Mouse (Mus musculus) liver, embryonic 11.5 days (tissue): Measurements from ENCODE around the gene Lmtk2. TPM values are rescaled to one million over a fixed set of nuclear protein-coding genes. Genes with fewer than 3 reads are reported as not detected.

Source experiments
- ATAC-seq: fragments of 200-750 bp; cut with Nextera tagmentation; replicated peaks from 2 replicates; pipeline ENCODE4 v1.8.0; 2017; ENCODE audit warnings: moderate number of reproducible peaks, mild to moderate bottlenecking, moderate TSS enrichment, moderate library complexity; ENCODE audit not compliant: low FRiP score
- DNase-seq: peaks from one replicate; pipeline ENCODE4 v3.0.0-alpha.2; 2017; ENCODE audit warnings: low spot score
- H3K27ac ChIP-seq: fragments of 300-500 bp; sonication (generic); 2 replicates; pipeline ENCODE4 v1.5.1; 2014; ENCODE audit warnings: mild to moderate bottlenecking, low read depth, low read length, control low read depth
- H3K27me3 ChIP-seq: fragments of 300-500 bp; sonication (generic); replicated peaks from 2 replicates; pipeline ENCODE4 v1.6.1; 2014; ENCODE audit warnings: low read length, mixed read lengths; ENCODE audit not compliant: control insufficient read depth, insufficient read depth
- H3K36me3 ChIP-seq: fragments of 300-500 bp; sonication (generic); 2 replicates; pipeline ENCODE4 v1.6.1; 2014; ENCODE audit warnings: mild to moderate bottlenecking, low read length, moderate library complexity, mixed read lengths; ENCODE audit not compliant: control insufficient read depth, insufficient read depth
- H3K4me1 ChIP-seq: fragments of 300-500 bp; sonication (generic); replicated peaks from 2 replicates; pipeline ENCODE4 v1.6.1; 2014; ENCODE audit warnings: low read length, mixed read lengths; ENCODE audit not compliant: control insufficient read depth, insufficient read depth
- H3K4me2 ChIP-seq: fragments of 300-500 bp; sonication (generic); 2 replicates; pipeline ENCODE4 v1.6.1; 2014; ENCODE audit warnings: mild to moderate bottlenecking, control low read depth, moderate library complexity
- H3K4me3 ChIP-seq: fragments of 300-500 bp; sonication (generic); 2 replicates; pipeline ENCODE4 v1.5.1; 2014; ENCODE audit warnings: low read depth, low read length, control low read depth
- H3K9ac ChIP-seq: fragments of 300-500 bp; sonication (generic); 2 replicates; pipeline ENCODE4 v1.6.1; 2014; ENCODE audit warnings: low read depth, low read length, control low read depth
- H3K9me3 ChIP-seq: fragments of 300-500 bp; sonication (generic); 2 replicates; pipeline ENCODE4 v1.6.1; 2016; ENCODE audit warnings: low read length, inconsistent platforms, mixed read lengths; ENCODE audit not compliant: control insufficient read depth
- WGBS: fragments of 180-500 bp; shearing (Covaris S2); extraction: QIAGEN DNeasy Blood & Tissue Kit; methylation state at CpG from one replicate; pipeline ENCODE4 v1.1.7; 2014; 5-methylcytosine and 5-hydroxymethylcytosine counted together
- polyA plus RNA-seq: library from polyadenylated mRNA; unstranded; fragments of >200 nt; fragmentation: Nextera tagmentation; extraction: Ambion mirVana; gene quantifications from 2 replicates; pipeline ENCODE4 v1.2.1, GENCODE M21; 2014

The Lmtk2 gene
- polyA plus RNA-seq, 1 experiment from 2014 or later: 4.9 TPM

DNA sequence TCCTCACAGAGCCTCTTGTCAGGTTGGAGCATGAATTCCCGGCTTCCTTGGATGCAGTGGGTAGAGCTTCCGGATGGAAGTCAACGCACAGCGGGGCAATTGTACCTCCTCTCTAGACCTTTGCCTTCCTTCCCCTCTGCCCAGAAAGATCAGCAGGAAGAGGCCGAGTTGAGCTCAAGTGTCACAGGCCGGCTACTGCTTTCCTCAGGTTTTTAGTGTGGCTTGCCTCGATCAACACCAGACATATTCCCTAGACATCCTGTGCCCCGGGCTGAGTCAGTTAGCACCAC, 1.7 kb upstream of the Lmtk2 start:
- Histone ChIP-seq H3K36me3 (no peaks in the 10 kb centered on the region), H3K4me2 (no peak overlapping the region), H3K9ac (no peak overlapping the region), H3K27me3 (peaks cover 22% of the 10 kb centered on the region), H3K4me3 (no peak overlapping the region), H3K4me1 (peaks cover 3% of the 10 kb centered on the region; the same call in 1 of the 2 replicates), H3K9me3 (no peaks in the 10 kb centered on the region), H3K27ac (no peak overlapping the region)
- DNase-seq: no peak
- WGBS: 21% methylated on average over 8 of the region's 8 CpGs
- no peak for ATAC-seq

DNA sequence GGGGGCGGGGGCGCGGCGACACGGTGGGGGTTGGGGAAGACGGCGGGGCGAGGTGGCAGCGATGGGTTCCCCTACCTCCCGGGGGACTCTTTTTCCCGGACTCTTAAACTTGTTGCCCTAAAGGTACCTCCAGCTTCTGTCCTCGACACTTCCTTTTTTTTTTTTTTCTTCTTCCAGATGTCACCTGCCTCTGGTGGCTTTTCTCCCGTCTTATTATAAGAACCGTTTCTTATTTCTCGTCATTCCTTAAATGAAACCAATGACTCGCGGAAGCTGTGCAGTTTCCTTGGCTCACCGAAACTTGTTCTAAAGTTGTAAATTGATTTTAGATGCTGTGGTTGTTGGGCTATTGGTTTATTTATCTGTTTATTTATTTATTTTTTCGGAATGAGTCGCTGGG, 712 bp downstream of the Lmtk2 start:
- Histone ChIP-seq H3K4me1 (peaks cover 18% of the 10 kb centered on the region), H3K4me2 (peak overlapping the region; percentile 79), H3K4me3 (peak overlapping the region; percentile 98), H3K9ac (peak overlapping the region; percentile 82), H3K36me3 (no peaks in the 10 kb centered on the region), H3K27ac (no peak overlapping the region), H3K9me3 (no peaks in the 10 kb centered on the region), H3K27me3 (peaks cover 17% of the 10 kb centered on the region)
- WGBS: 4% methylated on average over 19 of the region's 20 CpGs
- ATAC-seq: no peak
- DNase-seq: no peak

DNA sequence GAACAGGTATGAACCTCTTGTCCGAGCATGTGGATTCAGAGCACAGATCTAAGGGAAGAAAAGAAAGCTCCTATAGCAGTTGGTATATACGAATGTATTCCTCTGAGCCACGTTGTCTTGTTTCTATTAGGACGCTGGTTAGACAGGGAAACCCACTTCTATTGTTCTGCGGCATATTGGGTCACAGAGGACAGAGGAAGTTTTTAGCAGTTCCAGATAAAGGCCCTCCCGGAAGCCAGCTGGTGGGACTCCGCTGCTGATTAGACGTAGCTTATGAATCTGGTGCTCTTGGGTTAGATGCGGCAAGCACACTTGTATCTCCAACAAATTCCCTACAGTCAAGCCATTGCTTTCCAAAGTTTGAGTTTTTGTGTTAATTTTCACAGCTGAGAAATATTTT, 4.8 kb downstream of the Lmtk2 start:
- WGBS: 33% methylated on average over 9 of the region's 9 CpGs
- no peaks in the 10 kb centered on the region for H3K27me3 ChIP-seq
- H3K4me2 ChIP-seq: peak overlapping the region; percentile 37
- no peaks in the 10 kb centered on the region for H3K36me3 ChIP-seq
- H3K9me3 ChIP-seq: no peaks in the 10 kb centered on the region
- ATAC-seq (peak; percentile 24; the same call in 1 of the 2 replicates), DNase-seq (no peak)
- no peak overlapping the region for H3K9ac ChIP-seq
- H3K4me1 ChIP-seq: peaks cover 20% of the 10 kb centered on the region
- H3K27ac ChIP-seq: 0 out of 2 replicates have a peak overlapping the region, but pooled peaks have one; percentile 5
- H3K4me3 ChIP-seq: no peak overlapping the region

- Histone ChIP-seq H3K4me3 (no peak overlapping the region), H3K4me1 (peaks cover 20% of the 10 kb centered on the region), H3K4me2 (peak overlapping the region; percentile 37), H3K9ac (no peak overlapping the region), H3K36me3 (no peaks in the 10 kb centered on the region), H3K27me3 (no peaks in the 10 kb centered on the region), H3K9me3 (no peaks in the 10 kb centered on the region), H3K27ac (peak overlapping the region; percentile 6; the same call in 1 of the 2 replicates)
- ATAC-seq: peak; percentile 58; the same call in 1 of the 2 replicates
- DNase-seq: no peak
- 56% methylated on average over 6 of the region's 6 CpGs for WGBS
Measured at GRCm38 (mm10) chr5:144105471-144106129, 5.4 kb downstream of the Lmtk2 start.

GRCm38 (mm10) chr5:144106130-144106510, 5.9 kb downstream of the Lmtk2 start:
- peaks cover 20% of the 10 kb centered on the region for H3K4me1 ChIP-seq
- no peak for ATAC-seq
- no peaks in the 10 kb centered on the region for H3K9me3 ChIP-seq
- H3K27me3 ChIP-seq: no peaks in the 10 kb centered on the region
- peak overlapping the region; percentile 6; the same call in 1 of the 2 replicates for H3K27ac ChIP-seq
- no peak for DNase-seq
- H3K4me2 ChIP-seq: no peak overlapping the region; the same call in 1 of the 2 replicates
- no peak overlapping the region for H3K9ac ChIP-seq
- H3K36me3 ChIP-seq: no peaks in the 10 kb centered on the region
- WGBS: 72% methylated on average over 3 of the region's 3 CpGs
- H3K4me3 ChIP-seq: no peak overlapping the region

DNA sequence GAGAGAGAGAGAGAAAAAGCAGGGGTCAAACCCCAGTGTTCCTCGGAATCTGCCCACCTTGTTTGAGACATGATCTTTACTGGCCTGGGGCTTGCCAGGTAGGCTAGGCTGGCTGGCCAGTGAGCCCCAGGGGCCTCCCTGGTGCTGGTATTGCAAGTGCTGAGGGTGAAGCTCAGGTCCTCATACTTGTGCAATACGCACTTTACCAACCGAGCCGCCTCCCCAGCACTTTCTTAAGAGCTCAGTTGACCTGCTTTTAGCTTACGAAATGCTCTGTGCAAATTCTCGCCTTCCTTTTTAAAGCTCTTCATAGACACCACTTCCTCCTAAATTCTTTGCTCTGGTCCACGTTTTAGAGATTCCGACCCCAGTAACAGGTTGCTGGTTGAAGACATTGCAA, 9.0 kb downstream of the Lmtk2 start:
- Histone ChIP-seq H3K9ac (no peak overlapping the region), H3K9me3 (no peaks in the 10 kb centered on the region), H3K4me3 (no peak overlapping the region), H3K4me2 (no peak overlapping the region), H3K27me3 (no peaks in the 10 kb centered on the region), H3K4me1 (peaks cover 25% of the 10 kb centered on the region), H3K27ac (no peak overlapping the region), H3K36me3 (no peaks in the 10 kb centered on the region)
- ATAC-seq (no peak), DNase-seq (no peak)
- WGBS: 82% methylated on average over 8 of the region's 8 CpGs

GRCm38 (mm10) chr5:144112574-144113438, 12.6 kb downstream of the Lmtk2 start:
- Histone ChIP-seq H3K4me3 (no peak overlapping the region), H3K27me3 (no peaks in the 10 kb centered on the region), H3K4me1 (peaks cover 5% of the 10 kb centered on the region), H3K36me3 (no peaks in the 10 kb centered on the region), H3K9ac (no peak overlapping the region), H3K4me2 (no peak overlapping the region), H3K27ac (no peak overlapping the region), H3K9me3 (no peaks in the 10 kb centered on the region)
- ATAC-seq (no peak), DNase-seq (no peak)
- 81% methylated on average over 11 of the region's 11 CpGs for WGBS

DNA sequence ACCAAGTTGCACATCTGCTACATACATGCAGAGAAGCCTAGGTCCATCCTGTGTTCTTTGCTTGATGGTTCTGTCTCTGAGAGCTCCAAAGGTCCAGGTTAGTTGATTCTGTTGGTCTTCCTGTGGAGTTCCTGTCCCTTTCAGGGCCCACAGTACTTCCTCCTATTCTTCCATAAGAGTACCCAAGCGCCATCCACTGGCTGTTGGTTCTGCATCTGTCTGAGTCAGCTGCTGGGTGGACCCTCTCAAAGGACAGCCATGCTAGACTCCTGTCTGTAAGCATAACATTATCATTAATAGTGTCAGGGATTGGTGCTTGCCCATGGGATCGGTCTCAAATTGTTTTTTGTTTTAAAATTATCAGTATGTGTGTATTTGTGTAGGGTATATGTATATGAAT, 13.8 kb downstream of the Lmtk2 start:
- WGBS: 61% methylated on average over 2 of the region's 2 CpGs
- Histone ChIP-seq H3K9me3 (no peaks in the 10 kb centered on the region), H3K9ac (no peak overlapping the region), H3K27me3 (no peaks in the 10 kb centered on the region), H3K27ac (no peak overlapping the region), H3K36me3 (no peaks in the 10 kb centered on the region), H3K4me2 (no peak overlapping the region), H3K4me3 (no peak overlapping the region), H3K4me1 (peaks cover 5% of the 10 kb centered on the region)
- DNase-seq: no peak
- no peak for ATAC-seq
